Mouse (Mus musculus): Measurements from ENCODE around the gene Stx2. TPM values are rescaled to one million over a fixed set of nuclear protein-coding genes. Genes with fewer than 3 reads are reported as not detected.
A peak's percentile ranks its signal among the peaks of the same experiment; 100 is the strongest.
"Not testable (repeated sequence)": the region's sequence is repeated elsewhere in the genome, so short reads cannot be mapped to it uniquely, and the experiment has no call there.

Gene Stx2
- polyA plus RNA-seq, 1 experiment from 2014 or later = 15.1 TPM

DNA sequence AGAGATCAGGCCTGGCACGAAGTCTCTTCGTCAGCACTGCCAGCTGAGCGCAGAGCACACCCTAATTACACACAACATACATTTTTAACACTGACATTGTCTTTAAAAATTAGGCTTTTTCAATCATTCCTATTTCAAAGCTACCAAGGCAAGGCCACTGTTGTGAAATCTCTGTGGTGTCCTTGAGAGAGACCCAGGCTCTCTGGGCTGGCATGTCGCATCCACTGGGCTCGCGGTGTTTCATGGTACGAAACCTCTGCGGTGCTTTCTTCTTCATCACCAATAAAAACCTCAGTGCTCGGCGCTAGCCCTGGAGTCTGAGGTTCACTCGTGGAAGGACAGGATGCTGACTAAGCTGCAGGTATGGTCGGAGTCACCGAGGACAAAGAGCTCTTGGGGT lies 22.4 kb downstream of the Stx2 start:
- H3K4me3 ChIP-seq (ENCODE audit: low read depth, low read length) = no peak overlapping the region
- H3K4me1 ChIP-seq (ENCODE audit: insufficient read depth, low read depth, low read length) = no peaks in the 10 kb centered on the region
- H3K27ac ChIP-seq (ENCODE audit: low read length) = no peak overlapping the region
- H3K36me3 ChIP-seq (ENCODE audit: insufficient read depth, low read length) = peaks cover 21% of the 10 kb centered on the region; the same call in 1 of the 2 replicates
- no peaks in the 10 kb centered on the region for H3K9me3 ChIP-seq (ENCODE audit: low read length)
- H3K4me2 ChIP-seq (replicated peaks; ENCODE audit: low read depth, low read length) = no peak overlapping the region
- no peak overlapping the region for H3K9ac ChIP-seq (replicated peaks; ENCODE audit: low read depth)
- H3K27me3 ChIP-seq (replicated peaks; ENCODE audit: insufficient read depth, low read length) = no peaks in the 10 kb centered on the region
- 89% methylated on average over 13 of the region's 13 CpGs for WGBS
- TF ChIP-seq EP300 (IDR thresholded peaks at IDR 0.05) (no peak), CTCF (IDR thresholded peaks at IDR 0.05) (no peak)
- ATAC-seq (no peak), DNase-seq (ENCODE audit: low spot score) (no peak)

DNA sequence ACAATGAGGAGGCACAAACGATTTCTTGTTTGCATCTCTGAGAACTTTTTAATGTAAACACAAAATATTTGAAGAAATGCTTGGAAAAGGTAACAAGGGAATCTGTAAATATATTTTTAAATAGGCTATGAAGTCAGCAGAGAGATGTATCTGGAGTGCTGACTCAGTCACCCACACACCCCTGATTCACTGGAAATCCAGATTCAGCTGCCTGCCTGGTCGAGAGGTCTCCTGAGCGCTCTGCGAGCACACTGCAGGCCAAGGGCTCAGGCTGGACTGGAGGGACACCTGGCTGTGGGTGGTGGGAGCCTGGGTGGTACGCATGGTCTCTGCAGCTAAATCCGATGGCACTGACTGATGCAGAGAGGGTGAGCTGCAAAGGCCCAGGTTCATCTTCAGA lies 23.8 kb downstream of the Stx2 start:
- DNase-seq (ENCODE audit: low spot score) (no peak), ATAC-seq (no peak)
- no peaks in the 10 kb centered on the region for H3K27me3 ChIP-seq (replicated peaks; ENCODE audit: insufficient read depth, low read length)
- no peaks in the 10 kb centered on the region for H3K9me3 ChIP-seq (ENCODE audit: low read length)
- H3K4me1 ChIP-seq (ENCODE audit: insufficient read depth, low read depth, low read length) = no peaks in the 10 kb centered on the region
- no peak overlapping the region for H3K9ac ChIP-seq (replicated peaks; ENCODE audit: low read depth)
- H3K36me3 ChIP-seq (ENCODE audit: insufficient read depth, low read length) = peaks cover 15% of the 10 kb centered on the region; the same call in 1 of the 2 replicates
- no peak for TF ChIP-seq CTCF (IDR thresholded peaks at IDR 0.05)
- no peak for TF ChIP-seq EP300 (IDR thresholded peaks at IDR 0.05)
- H3K27ac ChIP-seq (ENCODE audit: low read length) = no peak overlapping the region
- H3K4me3 ChIP-seq (ENCODE audit: low read depth, low read length) = no peak overlapping the region
- H3K4me2 ChIP-seq (replicated peaks; ENCODE audit: low read depth, low read length) = no peak overlapping the region
- 88% methylated on average over 6 of the region's 6 CpGs for WGBS

DNA sequence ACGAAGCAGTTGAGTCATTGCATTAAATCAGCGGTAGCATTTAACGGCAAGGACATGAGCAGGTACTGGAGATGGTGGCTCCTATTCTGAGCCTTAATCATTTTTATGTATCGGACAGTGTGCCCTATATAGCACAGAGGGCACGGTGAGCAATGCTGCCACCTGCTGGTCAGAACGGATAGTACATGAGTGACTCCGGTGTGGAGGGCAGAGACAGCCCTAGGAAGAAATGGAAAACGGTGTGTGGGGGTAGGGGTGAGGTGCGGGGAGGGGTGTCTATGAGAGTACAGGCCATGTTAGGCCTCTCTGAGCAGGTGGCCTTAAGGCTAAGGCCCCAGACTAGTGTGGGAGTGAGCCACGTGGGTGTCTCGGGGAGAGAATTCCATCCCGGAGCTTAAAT lies 26.8 kb downstream of the Stx2 start:
- no peaks in the 10 kb centered on the region for H3K27me3 ChIP-seq (replicated peaks; ENCODE audit: insufficient read depth, low read length)
- ATAC-seq (peak; percentile 67), DNase-seq (ENCODE audit: low spot score) (peak; percentile 43)
- no peak overlapping the region for H3K4me2 ChIP-seq (replicated peaks; ENCODE audit: low read depth, low read length)
- 25% methylated on average over 12 of the region's 12 CpGs for WGBS
- H3K9ac ChIP-seq (replicated peaks; ENCODE audit: low read depth) = no peak overlapping the region
- no peaks in the 10 kb centered on the region for H3K9me3 ChIP-seq (ENCODE audit: low read length)
- no peak overlapping the region for H3K4me3 ChIP-seq (ENCODE audit: low read depth, low read length)
- TF ChIP-seq CTCF (IDR thresholded peaks at IDR 0.05) (peak; percentile 88), EP300 (IDR thresholded peaks at IDR 0.05) (no peak)
- H3K36me3 ChIP-seq (ENCODE audit: insufficient read depth, low read length) = peaks cover 6% of the 10 kb centered on the region; the same call in 1 of the 2 replicates
- H3K4me1 ChIP-seq (ENCODE audit: insufficient read depth, low read depth, low read length) = no peaks in the 10 kb centered on the region
- no peak overlapping the region for H3K27ac ChIP-seq (ENCODE audit: low read length)

DNA sequence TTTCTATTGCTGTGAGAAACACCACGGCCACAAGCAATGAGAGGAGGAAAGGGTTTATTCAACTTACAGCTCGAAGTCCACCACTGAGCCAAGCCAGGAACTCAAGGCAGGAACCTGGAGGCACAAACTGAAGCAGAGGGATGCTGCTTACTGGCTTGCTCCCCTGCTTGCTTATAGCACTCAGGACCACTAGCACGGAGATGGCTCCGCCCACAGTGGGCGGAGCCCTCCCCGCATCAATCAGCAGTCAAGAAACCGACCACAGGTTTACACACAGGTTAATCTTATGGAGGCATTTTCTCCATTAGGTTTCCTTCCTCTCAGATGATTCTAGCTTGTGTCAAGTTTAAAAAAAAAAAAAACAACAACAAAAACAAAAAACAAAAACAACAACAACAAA lies 27.5 kb downstream of the Stx2 start:
- Histone ChIP-seq H3K4me3 (ENCODE audit: low read depth, low read length) (no peak overlapping the region), H3K4me1 (ENCODE audit: insufficient read depth, low read depth, low read length) (no peaks in the 10 kb centered on the region), H3K27me3 (replicated peaks; ENCODE audit: insufficient read depth, low read length) (no peaks in the 10 kb centered on the region), H3K27ac (ENCODE audit: low read length) (no peak overlapping the region), H3K9me3 (ENCODE audit: low read length) (no peaks in the 10 kb centered on the region), H3K36me3 (ENCODE audit: insufficient read depth, low read length) (no peaks in the 10 kb centered on the region; the same call in 1 of the 2 replicates), H3K9ac (replicated peaks; ENCODE audit: low read depth) (no peak overlapping the region), H3K4me2 (replicated peaks; ENCODE audit: low read depth, low read length) (no peak overlapping the region)
- no peak for TF ChIP-seq CTCF (IDR thresholded peaks at IDR 0.05)
- no peak for TF ChIP-seq EP300 (IDR thresholded peaks at IDR 0.05)
- DNase-seq (ENCODE audit: low spot score) = no peak
- WGBS = 59% methylated on average over 7 of the region's 7 CpGs
- no peak for ATAC-seq

DNA sequence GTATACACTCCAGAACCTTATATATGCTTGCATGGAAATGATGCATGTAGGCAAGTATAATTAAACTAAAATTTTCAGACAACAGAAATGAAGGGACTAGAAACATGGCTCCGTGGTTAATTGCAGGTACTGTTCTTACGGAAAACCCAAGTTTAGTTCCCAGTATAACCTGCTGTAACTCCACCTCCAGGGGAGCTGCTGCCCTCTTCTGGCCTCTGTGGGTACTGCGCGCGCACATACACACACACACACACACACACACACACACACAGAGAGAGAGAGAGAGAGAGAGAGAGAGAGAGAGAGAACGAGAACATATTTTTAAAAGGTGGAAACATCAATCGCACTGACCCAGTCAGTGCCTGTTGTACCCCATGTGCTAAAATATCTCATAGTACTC lies 29.4 kb downstream of the Stx2 start:
- ATAC-seq = no peak
- no peak overlapping the region for H3K4me2 ChIP-seq (replicated peaks; ENCODE audit: low read depth, low read length)
- no peaks in the 10 kb centered on the region for H3K36me3 ChIP-seq (ENCODE audit: insufficient read depth, low read length)
- no peaks in the 10 kb centered on the region for H3K27me3 ChIP-seq (replicated peaks; ENCODE audit: insufficient read depth, low read length)
- DNase-seq (ENCODE audit: low spot score) = no peak
- H3K4me3 ChIP-seq (ENCODE audit: low read depth, low read length) = no peak overlapping the region
- no peak overlapping the region for H3K27ac ChIP-seq (ENCODE audit: low read length)
- WGBS = 98% methylated on average over 7 of the region's 7 CpGs
- TF ChIP-seq EP300 (IDR thresholded peaks at IDR 0.05) = no peak
- TF ChIP-seq CTCF (IDR thresholded peaks at IDR 0.05) = no peak
- H3K4me1 ChIP-seq (ENCODE audit: insufficient read depth, low read depth, low read length) = no peaks in the 10 kb centered on the region
- no peaks in the 10 kb centered on the region for H3K9me3 ChIP-seq (ENCODE audit: low read length)
- no peak overlapping the region for H3K9ac ChIP-seq (replicated peaks; ENCODE audit: low read depth)

DNA sequence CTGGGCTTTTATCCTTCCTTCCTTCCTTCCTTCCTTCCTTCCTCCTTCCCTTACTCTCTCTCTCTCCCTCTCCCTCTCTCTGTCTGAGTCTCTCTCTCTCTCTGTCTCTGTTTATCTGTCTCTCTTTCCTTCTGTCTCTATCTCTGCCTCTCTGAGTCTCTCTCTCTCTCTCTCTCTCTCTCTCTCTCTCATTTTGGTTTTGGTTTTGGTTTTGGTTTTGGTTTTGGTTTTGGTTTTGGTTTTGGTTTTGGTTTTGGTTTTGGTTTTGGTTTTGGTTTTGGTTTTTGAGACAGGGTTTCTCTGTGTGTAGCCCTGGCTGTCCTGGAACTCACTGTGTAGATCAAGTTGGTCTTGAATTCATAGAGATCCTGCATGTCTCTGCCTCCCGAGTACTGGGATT lies 30.9 kb downstream of the Stx2 start:
- DNase-seq (ENCODE audit: low spot score); H3K9ac ChIP-seq (replicated peaks; ENCODE audit: low read depth); H3K9me3 ChIP-seq (ENCODE audit: low read length); H3K4me3 ChIP-seq (ENCODE audit: low read depth, low read length); H3K27me3 ChIP-seq (replicated peaks; ENCODE audit: insufficient read depth, low read length); H3K4me2 ChIP-seq (replicated peaks; ENCODE audit: low read depth, low read length); H3K36me3 ChIP-seq (ENCODE audit: insufficient read depth, low read length); H3K4me1 ChIP-seq (ENCODE audit: insufficient read depth, low read depth, low read length); ATAC-seq; H3K27ac ChIP-seq (ENCODE audit: low read length): not testable (repeated sequence)
- 63% methylated on average over 1 of the region's 1 CpGs for WGBS

DNA sequence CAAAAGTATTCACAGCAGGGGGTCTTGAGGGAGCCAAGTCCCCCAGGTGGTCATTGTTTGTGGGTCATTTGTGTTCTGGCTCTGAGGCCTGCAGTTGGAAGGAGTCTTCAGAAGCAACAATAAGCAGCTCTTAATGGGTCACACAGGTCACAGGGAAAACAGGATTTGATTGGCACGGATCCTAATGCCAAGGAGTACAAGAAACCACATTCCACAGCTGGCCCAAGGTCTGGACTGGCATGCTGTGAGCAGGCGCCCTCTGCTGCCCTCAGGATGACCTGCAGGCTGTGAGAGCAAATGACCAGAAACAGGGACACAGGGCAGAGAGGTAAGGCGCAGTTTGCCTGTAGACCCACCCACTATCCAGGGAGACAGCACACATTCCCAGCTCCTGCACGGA lies 32.1 kb downstream of the Stx2 start:
- H3K4me1 ChIP-seq (ENCODE audit: insufficient read depth, low read depth, low read length) = no peaks in the 10 kb centered on the region
- DNase-seq (ENCODE audit: low spot score) = peak; percentile 36
- H3K9me3 ChIP-seq (ENCODE audit: low read length) = no peaks in the 10 kb centered on the region
- no peaks in the 10 kb centered on the region for H3K36me3 ChIP-seq (ENCODE audit: insufficient read depth, low read length)
- no peak overlapping the region for H3K9ac ChIP-seq (replicated peaks; ENCODE audit: low read depth)
- 20% methylated on average over 4 of the region's 4 CpGs for WGBS
- no peaks in the 10 kb centered on the region for H3K27me3 ChIP-seq (replicated peaks; ENCODE audit: insufficient read depth, low read length)
- no peak overlapping the region for H3K27ac ChIP-seq (ENCODE audit: low read length)
- ATAC-seq = no peak
- H3K4me2 ChIP-seq (replicated peaks; ENCODE audit: low read depth, low read length) = no peak overlapping the region
- no peak overlapping the region for H3K4me3 ChIP-seq (ENCODE audit: low read depth, low read length)
- TF ChIP-seq CTCF (IDR thresholded peaks at IDR 0.05) (peak; percentile 59), EP300 (IDR thresholded peaks at IDR 0.05) (no peak)

Data from lung, postnatal 0 days (tissue).